Mouse (Mus musculus): Measurements from ENCODE around the gene Fgfr2. TPM values are rescaled to one million over a fixed set of nuclear protein-coding genes. Genes with fewer than 3 reads are reported as not detected.
"Not testable (repeated sequence)": the region's sequence is repeated elsewhere in the genome, so short reads cannot be mapped to it uniquely, and the experiment has no call there.

Gene Fgfr2
- total RNA-seq, 4 experiments from 2014 or later: 1.1 to 1.9 (median 1.4) TPM

DNA sequence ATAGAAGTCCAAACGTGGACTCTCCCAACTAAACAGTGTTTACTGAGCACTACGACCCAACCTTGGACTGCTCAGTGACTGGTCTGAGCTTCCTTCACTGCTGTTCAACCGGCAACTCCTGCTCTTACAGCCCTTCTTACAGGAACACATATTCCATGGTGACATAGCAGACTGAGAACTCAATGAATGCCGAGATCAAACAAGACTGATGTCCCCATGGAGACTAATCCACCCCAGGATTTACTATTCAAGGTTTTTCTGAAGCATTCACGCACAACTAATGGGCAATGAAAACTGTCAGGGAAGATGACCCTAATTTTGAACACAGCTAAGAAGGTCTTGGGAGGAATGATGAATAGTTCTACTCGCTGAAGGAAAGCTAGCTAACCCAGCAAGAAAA lies 2650.5 kb downstream of the Fgfr2 start:
- DNase-seq (ENCODE audit: low spot score): no peak

DNA sequence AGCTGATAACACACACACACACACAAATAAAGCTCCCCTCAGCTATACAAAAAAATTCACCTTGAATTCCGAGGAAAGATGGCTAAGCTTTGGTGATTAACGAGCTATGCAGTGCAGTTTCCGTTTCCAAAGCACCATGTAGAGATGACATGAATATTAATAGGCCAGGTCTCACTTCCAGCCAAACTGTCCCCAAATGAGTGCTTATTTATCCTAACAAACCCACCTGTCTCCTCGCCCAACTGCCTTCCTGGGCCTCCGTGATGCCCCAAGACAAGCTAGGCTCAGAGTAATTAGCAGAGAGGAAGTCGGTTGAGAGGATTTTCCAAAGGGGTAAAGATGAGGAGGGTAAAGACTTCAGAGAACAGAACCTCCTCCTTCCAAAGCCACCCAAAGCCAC lies 2652.1 kb downstream of the Fgfr2 start:
- no peak for DNase-seq (ENCODE audit: low spot score)

DNA sequence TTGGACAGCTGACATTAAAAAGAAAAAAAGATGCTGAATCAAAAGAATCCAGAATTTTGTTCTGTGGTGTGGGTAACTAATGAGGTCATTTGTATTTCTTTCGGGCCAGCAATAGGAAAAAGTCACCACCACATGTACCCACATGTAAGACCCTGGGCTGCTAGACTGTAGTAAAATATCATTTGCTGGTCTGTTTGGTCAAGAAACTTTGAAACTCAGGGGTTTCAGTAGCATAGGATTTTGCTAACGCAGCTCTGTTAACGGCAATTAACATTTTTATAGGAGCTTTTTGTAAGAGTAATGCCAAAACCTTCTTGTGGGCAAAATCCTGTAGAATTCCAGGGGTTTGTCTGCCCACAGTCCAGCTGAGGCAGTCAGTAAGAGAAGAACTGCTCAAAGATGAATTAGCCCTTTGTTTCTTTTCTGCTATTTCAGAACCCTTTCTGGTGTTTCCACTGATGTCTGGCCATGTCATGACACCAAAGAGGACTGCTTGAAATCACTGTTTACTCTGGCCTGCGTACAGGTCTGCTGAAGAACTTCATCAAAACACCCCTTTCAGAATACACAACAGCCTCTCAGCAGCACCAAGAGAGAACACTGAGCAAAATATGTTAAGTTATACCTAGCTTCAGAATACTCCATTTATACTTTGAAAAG lies 2667.4 kb downstream of the Fgfr2 start:
- peak; percentile 9 for DNase-seq (ENCODE audit: low spot score)

DNA sequence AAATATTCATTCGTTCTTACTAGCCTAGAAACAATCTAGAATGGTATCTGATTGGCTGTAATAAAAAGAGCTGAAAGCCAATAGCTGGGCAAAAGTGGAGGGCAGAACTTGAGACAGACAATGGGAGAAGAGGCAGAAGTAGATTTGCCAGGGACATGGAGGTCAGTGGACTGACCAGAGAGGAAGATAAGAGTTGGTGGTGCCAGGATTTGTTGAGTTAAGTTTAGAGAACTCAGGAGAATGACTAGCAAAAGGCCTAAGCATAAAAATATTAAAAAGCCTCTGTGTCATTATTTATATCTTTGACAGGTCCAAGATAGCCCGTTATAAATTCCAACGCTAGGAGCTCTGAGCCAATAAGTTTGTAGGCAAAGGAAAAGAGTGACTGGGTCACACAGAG lies 2668.9 kb downstream of the Fgfr2 start:
- DNase-seq (ENCODE audit: low spot score): no peak

DNA sequence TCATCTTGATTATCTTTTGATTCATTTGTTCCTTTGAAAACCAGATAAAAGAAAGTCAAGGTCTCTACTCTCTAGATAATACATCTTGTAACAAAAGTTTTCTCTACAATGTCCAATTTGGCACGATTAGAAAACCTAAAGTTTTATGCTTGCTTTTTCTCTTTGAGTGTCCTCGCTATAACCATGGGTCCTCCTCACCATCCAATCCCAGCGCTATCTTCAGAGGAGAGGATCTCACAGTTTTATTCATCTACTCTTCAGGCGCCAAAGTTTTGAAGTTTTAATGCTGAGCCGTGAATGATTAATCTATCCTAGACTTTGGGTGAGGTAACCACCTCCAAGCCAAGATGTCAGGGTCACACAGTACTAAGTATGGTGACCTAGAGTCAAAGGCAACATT lies 2687.4 kb downstream of the Fgfr2 start:
- DNase-seq (ENCODE audit: low spot score): no peak

DNA sequence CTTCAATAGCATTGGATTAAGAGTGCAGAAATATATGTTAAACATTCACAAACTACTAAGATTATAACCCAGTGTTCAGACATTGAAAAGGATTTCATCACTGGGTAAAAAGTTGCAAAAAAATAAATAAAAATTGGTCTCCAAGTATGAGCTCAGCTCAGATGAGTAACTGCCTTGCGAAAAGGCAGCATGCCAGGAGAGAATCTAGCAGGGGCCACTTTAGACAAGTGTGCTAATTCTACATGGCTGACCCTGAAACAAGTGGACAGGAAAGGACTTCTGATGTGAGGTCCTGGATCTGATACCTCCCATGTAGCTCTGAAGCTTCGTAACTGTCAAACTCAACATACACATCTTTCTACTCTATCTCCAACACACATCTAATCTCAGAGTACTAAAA lies 2691.0 kb downstream of the Fgfr2 start:
- peak; percentile 15 for DNase-seq (ENCODE audit: low spot score)

DNA sequence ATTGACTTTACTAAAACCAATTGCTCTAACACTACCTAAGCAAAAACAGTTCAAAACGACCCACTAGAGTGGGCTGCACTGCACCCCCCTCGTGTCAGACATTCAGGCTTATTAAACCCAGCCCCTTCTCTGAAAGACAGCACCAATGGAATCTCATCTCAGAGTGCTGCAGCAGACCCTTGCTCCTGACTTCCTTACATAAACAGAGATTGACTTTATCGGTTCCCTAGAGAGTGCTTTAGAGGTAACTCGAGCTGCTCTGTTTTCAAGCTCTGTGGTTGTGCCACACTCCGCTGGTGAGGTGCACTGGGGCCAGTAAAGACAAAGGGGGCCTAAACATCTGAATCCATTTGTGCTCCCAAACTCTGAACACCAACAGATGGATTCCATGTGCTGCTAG lies 2696.6 kb downstream of the Fgfr2 start:
- no peak for DNase-seq (ENCODE audit: low spot score)

DNA sequence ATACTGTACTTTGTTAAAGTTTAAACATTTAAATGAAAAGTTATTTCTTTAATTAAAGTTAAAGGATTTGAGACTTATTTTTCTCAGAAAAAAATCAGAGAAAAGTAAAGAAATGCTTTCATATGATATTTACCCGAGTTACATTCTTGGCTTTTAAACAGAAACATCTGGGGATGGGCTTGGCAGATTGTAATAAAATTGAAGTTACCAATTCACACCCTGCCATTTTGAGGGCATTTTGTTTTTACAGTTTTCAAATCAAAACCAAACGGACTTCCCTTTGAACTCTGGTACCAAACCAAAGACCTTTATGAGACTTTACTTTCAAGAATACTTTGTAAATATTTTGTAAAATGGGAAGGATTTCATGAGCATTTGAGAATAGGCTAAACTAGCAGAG lies 2697.2 kb downstream of the Fgfr2 start:
- no peak for DNase-seq (ENCODE audit: low spot score)

DNA sequence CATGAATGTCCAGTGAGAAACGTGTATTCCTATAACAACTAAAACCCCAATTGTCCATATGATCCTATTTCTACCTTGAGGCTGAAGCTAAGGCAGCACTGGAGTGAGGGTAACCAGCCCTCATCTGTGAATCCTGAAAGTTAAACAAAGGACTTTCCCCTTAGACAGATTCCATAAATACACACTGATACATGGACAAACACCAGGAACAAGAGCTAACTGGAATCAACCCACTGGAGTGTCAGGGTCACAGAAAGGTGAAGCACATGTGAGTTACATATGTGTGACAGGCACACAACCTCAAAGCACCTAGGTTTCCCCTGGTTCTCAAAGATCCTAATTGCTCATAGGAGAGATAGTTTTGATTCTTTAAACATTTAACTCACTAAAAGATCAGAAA lies 2703.2 kb downstream of the Fgfr2 start:
- no peak for DNase-seq (ENCODE audit: low spot score)

DNA sequence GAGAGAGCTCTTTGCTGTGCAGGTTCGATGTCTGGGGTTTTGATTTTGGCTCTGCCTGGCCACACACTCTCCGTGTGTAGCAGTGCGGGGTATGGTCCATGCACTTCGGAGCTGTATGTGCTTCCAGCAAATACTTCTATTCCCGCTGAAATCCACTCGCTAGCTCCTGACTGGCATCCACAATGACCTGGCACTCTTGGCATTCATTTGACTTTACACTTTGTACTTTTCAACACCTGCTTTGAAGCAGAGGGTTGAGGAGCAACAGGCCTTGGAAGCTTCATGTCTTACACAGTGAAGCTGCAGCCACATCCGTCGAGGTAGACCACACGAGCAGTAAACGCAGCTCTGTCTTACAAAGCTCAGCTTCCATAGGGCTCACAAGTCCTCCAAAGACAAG lies 2715.5 kb downstream of the Fgfr2 start:
- no peak for DNase-seq (ENCODE audit: low spot score)

DNA sequence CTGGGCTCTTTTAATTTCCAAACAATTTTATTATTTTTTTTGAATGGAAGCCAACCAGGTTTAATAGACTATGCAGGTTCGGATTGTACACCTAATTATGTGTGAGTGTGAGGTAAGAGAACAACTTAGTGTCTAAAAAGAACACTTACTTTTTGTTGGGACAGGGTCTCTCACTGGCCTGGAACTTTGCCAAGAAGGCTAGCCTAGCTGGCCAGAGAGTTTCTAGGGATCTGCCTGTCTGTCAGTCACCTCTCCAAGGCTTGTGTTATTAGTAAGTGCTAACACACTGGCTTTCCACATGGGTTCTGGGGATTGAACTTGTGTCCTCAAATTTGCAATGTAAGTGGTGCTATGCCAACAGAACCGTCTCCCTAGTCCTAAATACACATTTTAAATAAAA lies 2719.8 kb downstream of the Fgfr2 start:
- DNase-seq (ENCODE audit: low spot score): no peak

DNA sequence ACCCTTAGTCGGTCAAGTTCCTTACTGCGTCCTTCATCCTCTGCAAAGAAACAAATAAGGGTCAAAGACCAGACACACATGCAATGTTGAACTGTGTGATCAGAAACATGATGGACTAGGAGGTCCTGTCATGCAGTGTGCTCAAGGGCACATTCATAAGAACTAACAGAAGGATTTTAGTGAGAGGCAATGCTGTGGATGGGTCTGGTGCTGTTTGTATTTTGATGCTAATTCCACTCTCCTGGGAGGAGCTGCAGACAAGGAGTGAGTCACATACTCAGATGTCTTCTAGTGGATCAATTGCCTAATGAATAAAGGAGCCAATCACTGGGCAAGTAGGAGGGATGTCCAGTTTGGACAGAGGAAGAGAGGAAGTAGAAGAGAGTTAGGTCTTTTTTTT lies 2728.5 kb downstream of the Fgfr2 start:
- no peak for DNase-seq (ENCODE audit: low spot score)

DNA sequence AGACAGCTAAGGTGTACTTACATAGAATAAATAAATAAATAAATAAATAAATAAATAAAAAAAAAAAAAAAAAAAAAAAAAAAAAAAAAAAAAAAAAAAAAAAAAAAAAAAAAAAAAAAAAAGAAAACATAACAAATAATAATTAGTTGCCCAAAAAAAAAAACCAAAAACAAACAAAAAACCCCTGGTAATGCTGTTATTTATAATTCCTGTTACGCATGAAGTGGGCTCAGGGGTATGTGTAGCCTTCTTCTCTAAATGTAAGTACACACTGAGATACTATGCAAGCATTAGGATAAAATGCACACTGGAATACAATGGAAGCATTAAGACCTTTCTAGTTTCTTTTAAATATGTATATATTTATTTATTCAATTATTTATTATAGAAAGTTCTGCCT lies 2733.1 kb downstream of the Fgfr2 start:
- DNase-seq (ENCODE audit: low spot score): not testable (repeated sequence)

DNA sequence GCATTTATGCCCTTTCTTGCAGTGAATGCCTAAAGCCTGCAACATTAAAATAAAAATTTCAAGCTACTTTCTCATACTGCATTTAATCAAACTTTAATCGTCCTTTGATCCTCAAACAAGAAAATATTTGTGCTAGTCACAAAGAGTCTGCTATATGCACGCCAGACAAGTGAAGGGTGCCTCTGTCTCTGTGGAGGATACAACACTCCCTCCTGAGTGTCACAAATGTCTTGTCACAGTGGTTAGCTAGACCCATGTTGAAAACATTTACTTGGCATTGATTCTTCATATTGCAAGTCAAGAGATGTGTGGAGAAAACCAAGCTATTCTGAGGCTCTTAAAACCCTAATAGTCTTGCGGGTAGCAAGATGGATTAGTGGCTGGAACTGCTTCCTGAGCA lies 2736.8 kb downstream of the Fgfr2 start:
- DNase-seq (ENCODE audit: low spot score): no peak

DNA sequence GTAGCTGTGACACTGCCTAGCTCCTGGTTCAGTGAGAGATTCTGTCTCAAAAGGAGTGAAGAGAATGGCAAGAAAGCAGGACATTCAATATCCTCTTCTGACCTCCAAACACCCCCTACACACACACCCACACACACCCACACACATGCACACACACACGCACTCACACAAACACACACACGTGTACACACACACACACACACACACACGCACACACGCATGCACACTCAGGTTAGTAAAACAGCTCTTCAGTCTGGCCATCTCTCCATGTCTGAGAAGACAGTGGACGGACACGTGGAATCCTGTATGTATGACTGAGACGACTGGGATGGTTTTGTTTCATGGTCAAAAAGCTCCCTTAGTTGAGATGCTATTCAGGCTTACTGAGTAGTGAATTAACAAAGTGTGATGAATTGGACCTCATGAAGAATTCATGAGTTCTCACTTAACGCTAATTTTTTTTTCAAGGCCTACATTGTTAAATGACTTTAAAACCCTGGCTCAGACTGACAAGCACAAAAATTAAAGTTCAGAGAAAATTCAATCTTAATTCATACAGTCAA lies 2737.3 kb downstream of the Fgfr2 start:
- no peak for DNase-seq (ENCODE audit: low spot score)

DNA sequence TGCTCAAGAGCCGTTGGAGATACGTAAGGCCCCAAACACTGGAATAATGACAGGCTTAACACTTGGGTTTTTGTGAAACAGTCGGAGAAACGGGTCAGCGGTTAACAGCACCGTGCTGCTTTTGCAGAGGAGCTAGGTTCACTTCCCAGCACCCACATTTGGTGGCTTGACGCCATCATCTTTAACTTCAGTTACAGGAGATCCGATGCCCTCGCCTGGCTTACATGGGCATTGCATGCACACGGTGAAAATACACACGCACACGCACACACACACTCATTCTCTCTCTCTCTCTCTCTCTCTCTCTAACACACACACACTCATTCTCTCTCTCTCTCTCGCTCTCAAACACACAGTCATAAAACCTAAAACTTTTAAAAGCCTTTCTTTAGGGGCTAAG lies 2741.0 kb downstream of the Fgfr2 start:
- DNase-seq (ENCODE audit: low spot score): no peak

DNA sequence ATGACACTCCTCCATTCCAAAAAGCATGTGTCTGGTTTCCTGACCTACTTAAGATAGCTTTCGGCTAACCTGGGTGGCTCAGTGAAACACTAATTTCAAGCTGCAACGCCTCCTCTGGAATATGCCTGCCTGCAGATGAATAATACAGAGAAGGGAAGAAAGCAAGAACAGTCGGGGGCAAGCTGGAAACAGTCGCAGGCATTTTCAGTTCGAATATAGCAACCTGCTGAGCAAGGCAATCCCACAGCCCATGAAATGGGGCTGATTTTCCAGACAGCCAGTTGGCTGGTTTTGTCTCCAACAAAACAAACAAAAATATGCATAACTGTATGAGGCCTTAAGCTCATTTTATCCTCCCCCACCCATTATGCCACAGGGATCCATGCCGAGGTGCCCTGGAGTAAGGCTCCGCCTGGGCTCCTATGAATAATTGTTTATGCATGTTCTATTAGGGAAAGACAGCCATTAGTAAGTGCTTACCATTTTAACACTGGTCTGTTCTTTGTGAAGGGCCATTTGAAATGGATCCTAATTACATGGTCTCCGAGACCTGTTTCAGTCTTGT lies 2741.7 kb downstream of the Fgfr2 start:
- no peak for DNase-seq (ENCODE audit: low spot score)

DNA sequence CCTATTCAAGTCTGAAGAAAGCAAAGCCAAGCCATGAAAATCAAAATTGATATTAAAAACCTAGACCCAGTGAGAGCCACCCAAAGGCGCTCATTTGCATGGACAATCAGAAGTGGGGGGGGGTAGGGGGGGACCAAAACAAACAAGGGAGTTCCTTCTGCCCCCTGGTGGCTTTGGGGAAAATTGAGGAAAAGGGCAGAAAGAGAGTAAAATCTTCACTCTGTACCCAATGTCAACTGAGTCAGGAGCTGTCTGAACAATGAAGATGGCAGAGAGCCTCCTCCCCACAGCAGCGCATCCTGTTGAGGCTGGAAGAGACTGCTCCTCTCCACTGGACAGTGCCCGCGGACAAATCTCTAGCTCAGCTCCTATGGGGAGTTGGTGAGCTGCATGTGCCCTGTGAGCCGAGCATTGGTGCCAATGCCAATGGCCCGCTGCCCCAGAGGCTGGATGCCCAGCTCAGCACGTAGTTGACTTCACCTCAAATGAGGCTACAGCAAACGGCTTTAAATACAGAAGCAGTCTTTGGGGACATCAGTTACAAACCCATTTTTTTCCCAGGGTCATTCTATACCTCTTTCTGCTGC lies 2742.3 kb downstream of the Fgfr2 start:
- DNase-seq (ENCODE audit: low spot score): peak; percentile 2

DNA sequence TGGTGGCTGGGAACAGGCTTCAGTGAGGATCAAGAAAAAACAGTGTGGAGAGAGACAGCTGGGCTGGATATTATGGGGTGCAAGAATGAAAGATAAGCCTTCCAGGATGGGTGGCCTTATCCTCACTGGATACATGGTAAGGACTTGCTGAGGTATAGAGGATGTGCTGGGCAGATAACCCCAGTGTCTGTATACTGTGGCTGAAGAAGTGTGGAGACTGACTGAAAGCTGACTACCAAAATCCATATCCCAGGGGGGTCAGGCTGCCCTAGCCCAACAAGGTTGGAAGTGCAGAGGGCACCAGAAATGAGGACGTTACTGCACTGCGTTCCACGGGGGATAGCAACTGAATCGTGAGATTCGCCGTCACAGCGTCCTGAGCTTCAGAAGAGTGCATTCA lies 2742.8 kb downstream of the Fgfr2 start:
- no peak for DNase-seq (ENCODE audit: low spot score)

DNA sequence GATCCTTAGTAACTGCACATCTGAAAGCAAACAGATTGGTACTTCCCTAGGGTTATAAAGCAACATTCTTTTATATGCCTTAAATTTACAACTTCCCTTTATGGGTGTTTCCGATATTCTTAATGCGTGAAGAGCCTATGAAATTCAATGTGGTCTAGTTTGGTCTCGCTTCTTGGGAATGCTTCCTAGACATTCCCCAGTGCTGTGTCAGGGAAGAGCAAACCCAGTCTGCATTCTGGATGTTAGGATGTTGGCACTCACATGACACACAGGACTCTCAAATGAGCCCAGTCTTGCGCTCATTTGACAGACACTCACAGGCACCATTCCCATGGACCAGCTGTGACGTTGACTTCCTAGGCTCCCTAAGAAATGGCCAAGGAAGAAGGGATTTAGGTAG lies 2743.3 kb downstream of the Fgfr2 start:
- DNase-seq (ENCODE audit: low spot score): no peak

DNA sequence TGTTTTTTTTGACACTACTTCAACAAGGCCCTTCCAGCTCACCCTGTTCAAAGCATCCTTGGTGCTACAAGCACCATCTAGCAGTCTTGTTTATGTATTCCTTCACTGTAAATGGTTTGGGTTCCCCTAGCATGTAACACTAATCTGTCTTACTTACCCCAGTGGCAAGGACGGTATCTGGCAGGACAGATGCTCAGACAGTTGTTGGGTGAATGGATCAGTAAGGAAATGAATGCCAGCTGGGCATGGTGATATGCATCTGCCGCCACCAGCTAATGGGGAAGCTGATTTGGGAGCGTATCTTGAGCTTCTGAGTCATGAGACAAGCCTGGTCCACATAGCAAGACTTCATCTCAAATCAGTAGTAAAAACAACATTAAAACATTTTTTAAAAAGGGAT lies 2744.8 kb downstream of the Fgfr2 start:
- no peak for DNase-seq (ENCODE audit: low spot score)

DNA sequence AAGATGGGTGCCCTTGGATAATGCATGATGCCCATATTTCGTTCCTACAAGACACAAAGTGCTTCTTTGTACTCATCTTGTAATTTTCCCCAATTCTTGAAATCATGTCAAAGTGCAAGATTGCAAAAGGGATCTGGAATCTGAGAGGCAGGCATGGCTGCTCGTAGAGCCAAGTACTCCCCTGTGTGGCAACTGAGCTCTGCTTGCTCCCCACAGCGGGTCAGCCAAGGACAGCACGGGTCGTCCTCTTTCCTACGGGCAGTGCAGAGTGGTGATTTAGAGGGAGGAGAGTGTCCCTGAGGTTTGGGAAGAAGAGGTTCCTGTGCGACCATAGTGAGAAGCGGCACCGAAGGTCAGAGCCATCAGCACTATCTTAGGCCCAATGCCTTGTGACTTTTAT lies 2748.8 kb downstream of the Fgfr2 start:
- no peak for DNase-seq (ENCODE audit: low spot score)
